Mouse (Mus musculus) hindlimb bud, embryonic 11.5 days (tissue): Measurements from ENCODE around the gene Gm21972.

Experiments used
- DNase-seq: peaks from one replicate; pipeline ENCODE4 v3.0.0-alpha.2; 2012; ENCODE audit warnings: low read depth, low spot score; ENCODE audit errors: extremely low spot score

The Gm21972 gene

GRCm38 (mm10) chr1:86133337-86133736 lies at the start of gene Gm21972:
Gm21972 (plus strand) TSS chr1:86133637.
- DNase-seq: no peak

DNA sequence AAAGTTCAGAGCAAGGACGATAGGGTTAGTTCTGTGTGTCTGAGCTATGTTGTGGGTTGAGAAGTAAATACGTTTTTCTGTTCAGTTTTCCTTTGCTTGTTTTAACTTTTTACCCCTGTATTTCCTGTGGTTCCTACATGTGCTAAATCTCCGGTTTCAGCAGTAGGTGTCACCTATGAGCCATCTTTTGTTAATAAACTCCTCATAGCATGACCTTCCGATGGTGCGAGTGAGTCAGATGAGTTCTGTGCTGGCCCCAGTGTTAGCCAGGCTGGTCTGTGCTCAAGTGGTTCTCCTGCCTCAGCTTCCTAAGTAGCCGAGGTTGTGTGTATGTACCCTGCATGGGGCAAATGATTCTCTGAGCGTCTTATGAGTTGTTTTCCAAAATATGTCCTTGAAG lies 39.0 kb upstream of the Gm21972 start:
- DNase-seq: no peak

DNA sequence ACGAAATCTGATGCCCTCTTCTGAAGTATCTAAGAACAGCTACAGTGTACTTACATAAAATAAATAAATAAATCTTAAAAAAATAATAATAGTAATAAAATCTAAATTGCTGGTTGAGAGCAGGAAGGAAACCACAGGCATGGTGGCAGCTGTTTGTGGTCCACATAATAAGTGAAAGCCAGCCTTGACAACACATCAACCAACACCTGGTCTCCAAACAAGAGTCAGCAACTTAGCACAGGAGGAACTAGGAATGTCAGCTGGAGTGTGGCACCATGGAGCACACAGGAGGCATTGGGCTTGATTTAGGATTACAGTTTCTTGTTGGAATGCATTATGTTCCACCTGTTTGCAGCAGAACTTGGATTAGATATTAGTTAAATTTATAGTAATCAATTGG lies 28.4 kb upstream of the Gm21972 start:
- DNase-seq: no peak

GRCm38 (mm10) chr1:86111779-86112178 lies 21.7 kb upstream of the Gm21972 start, which contains the start of gene Htr2b:
Htr2b (minus strand) TSS chr1:86111970.
- DNase-seq: no peak

DNA sequence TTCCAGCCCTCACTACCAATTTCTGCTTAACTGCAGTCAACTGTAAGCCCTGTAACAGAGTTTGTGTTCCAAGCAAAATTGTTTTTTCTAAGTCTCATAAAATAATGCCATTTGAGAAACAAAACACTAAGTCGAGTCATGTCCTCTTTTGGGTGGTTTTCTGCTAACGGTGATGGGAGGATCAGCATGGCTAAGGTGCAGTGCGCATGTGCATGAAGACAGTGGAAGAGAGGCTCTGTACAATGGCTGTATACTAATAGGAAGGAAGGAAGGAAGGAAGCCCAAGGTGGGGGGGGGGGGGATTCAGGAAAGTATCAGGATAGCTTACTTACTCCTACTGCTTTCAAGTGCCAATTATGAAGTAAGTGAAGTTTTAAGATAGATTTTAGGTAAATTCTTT lies 19.3 kb upstream of the Gm21972 start:
- DNase-seq: no peak

- DNase-seq: no peak
These were observed 13.9 kb upstream of the Gm21972 start for GRCm38 (mm10) chr1:86119549-86119948.

DNA sequence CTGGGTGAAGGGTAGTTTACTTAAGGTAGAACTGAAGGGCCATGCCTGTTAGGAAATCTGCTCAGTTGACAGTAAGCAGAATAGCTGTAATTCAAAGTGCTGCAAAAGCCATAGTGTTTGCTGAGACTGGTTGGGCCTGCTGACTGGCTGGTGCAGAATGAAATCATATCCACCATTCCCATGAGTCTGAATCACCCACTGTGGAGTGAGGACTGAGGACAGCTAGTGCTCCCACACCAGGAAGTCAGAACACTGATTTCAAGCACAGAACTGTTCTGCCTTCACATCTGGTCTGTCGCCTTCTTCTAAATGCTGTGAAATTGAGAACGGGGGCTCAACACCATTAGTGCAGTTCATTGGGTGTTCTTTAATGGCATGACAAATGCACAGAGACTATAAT lies 7.4 kb upstream of the Gm21972 start:
- DNase-seq: no peak

DNA sequence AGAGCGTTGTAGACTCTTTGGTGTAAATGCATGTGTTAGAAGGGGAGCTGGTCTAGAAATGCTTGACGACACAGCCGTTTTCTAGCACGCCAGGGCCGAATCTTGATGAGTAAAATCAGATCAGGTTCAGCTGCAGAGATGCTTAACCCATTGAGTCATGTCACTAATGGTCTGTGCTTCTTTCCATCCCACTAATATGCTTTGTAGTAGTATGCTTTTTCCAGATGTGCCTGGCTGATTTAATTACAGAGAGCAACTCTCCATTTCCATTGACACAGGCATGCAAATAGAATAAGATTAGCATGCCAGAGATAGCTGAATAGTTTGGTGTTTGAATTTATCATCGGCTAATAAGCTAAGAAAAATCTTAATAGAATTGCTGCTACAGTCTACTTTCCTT lies 1.9 kb downstream of the Gm21972 start:
- no peak for DNase-seq

- no peak for DNase-seq
These were observed 7.6 kb downstream of the Gm21972 start for GRCm38 (mm10) chr1:86141081-86141480.

GRCm38 (mm10) chr1:86143165-86143564 lies 9.7 kb downstream of the Gm21972 start:
- no peak for DNase-seq

DNA sequence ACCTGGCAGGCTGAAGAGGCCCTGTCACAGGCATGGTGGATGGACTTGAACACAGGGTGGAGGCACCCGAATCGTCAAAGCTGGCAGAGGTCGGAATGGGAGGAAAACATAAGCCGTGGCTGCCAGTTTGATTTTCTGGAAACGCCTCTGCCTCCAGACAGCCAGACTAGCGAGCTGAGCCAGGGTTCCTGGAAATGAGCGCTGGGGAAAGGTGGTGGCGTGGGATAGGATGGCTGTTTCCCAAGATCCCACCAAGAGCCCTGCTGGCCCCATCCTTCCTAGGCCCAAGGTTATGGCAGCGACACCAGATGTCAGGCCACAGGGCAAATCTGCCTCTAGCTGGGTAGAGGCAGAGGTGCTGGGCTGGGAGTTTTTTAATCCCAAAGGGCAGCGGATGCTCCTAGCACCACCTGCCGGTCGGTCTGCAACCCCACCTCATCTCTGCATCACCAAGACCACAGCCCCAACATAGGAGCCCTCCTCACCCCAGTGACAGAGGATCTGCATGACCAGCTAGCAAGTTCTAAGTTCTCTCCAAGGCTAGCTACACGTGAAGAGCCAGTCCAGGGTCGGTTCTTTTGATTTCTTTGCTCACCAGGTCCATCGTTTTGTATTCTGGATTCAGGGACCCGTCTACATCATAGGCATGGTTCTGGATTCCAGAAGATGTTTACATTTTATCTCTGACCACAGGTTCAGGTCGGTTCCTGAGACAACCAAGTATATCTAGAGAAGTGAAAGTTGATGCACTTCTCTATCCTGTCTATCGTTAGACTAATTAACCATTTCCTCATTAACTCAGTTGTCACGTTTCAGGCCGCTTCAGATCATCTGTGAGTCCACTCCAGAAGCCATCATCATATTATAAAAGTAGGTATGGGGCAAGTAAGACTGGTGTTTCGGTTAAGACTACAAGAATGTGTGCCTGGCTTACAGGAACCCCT lies 10.8 kb downstream of the Gm21972 start:
- DNase-seq: no peak

- no peak for DNase-seq
These were observed 12.9 kb downstream of the Gm21972 start for GRCm38 (mm10) chr1:86146293-86146692.

DNA sequence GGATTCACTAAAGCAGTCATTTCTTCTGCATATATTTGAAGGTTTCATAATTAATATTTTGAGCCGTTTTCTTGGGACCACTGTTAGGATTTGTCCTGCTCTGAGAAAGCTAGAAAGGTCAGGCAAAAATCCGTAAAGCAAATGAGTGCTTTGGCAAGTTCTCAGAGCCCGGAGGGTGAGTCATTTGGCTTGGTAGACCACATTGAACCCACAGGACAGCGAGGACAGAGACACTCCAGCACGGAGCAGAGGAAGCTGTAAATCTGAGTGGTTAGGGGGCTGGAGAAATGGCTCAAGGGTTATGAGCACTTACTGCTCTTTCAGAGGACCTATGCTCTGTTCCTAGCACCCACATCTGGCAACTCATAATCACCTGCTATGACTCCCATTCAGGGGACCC lies 14.1 kb downstream of the Gm21972 start:
- DNase-seq: no peak

GRCm38 (mm10) chr1:86148161-86148560 lies 14.7 kb downstream of the Gm21972 start:
- DNase-seq: no peak

DNA sequence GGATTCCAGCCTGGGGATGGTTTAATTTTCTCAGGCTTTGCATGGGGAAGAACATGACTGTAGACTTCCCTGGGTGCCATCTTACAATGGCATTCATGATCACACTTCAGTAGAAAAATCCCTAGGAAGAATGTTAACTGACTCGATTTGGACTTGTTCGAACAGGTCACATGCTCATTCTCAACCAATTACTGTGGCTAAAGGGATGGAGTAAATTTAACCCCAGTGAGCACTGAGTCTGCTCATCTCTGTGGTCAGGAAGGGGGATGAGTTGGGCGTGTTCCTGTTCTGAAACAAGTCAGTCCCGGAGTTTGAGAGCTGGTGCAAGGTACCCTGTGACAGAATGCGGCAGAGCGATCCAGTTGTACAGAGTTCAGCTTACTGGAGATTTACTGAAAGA lies 17.5 kb downstream of the Gm21972 start:
- DNase-seq: no peak

GRCm38 (mm10) chr1:86151376-86151775 lies 17.9 kb downstream of the Gm21972 start:
- no peak for DNase-seq

GRCm38 (mm10) chr1:86152618-86153017 lies 19.2 kb downstream of the Gm21972 start:
- no peak for DNase-seq

DNA sequence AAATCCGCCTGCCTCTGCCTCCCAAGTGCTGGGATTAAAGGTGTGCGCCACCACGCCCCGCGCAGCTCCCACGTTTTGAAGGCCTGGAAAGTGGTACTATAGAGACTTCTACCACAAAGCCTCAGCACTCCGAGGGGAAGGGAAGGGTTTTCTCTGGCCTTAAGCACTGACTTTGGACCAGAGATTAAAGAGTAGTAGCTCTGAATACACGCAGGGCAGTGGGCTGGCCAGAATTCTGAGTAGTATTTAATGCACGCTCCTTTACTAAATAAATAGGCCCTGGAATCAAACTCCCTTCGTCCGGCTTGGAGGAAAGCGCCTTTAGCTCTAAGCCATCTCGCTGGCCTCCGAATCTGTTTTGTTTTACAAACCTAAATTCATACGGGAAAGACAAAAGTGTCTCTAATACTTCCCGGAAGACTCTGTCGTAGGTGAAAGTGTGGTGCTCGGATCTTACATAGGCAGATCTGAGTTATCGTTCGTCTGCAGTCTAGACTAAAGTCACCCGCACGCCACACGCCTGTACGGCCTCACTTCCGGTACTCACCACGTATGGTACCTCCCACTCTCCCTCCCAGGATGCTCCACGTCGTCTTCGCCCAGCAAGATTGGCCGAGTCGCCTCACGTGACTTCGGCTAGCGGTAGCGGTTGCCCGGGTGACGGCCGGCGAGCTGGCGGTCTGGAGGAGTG lies 20.8 kb downstream of the Gm21972 start, which contains the start of gene Armc9:
Gene Armc9, plus strand, starts transcription at position 648 of the 691 bp plus-strand sequence.
- DNase-seq: peak; percentile 89

DNA sequence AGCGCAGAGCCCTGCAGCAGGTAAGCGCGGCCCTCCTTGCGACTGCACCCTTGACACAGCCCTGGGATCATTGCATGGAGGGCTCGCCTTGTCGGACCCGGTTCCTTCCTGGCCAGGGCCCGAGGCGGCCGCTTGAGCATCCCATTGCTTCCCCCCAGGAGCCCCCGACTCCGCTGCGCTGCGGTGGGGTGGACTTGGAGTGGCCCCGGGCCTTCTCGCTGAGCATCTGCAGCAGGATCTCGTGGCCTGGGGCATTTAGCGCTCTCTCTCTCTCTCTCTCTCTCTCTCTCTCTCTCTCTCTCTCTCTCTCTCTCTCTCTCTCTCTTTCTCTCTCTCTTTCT lies 21.4 kb downstream of the Gm21972 start:
- no peak for DNase-seq

DNA sequence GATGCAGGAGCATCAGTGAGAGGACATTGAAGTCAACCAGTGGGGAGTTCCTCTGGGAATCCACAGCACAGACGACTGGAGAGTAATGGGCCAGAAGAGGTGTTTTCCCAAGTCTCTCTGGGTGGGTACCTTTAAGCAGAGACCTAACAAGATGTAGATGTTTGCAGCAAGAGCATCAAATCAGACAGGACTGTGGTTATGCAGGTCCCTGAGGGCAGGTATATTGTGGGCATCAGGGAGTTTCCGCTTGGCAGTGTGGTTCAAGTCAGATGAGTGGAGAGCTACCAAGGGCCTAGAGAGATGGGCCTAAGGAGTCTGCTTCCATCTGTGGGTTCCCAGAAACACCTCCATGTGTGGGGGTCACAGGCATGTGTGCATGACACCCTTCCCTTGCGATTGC lies 22.6 kb downstream of the Gm21972 start:
- no peak for DNase-seq

DNA sequence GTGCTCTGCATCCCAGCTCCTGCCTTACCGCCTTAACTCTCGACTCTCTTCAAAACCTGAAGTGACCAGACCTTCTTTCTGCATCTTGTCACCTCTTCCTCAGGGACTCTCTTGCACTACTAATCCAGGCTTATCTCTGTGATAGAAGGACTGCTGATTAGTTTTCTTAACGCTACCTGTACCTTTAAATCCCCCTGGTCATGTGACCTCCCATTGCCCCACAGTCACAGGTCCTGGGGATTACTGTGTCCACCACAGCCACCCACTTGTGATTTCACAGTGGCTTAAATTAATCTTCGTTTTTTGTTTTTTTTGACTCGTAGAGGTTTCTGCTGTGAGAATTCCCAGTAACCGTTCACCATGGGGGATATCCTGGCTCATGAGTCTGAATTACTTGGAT lies 23.2 kb downstream of the Gm21972 start:
- no peak for DNase-seq

DNA sequence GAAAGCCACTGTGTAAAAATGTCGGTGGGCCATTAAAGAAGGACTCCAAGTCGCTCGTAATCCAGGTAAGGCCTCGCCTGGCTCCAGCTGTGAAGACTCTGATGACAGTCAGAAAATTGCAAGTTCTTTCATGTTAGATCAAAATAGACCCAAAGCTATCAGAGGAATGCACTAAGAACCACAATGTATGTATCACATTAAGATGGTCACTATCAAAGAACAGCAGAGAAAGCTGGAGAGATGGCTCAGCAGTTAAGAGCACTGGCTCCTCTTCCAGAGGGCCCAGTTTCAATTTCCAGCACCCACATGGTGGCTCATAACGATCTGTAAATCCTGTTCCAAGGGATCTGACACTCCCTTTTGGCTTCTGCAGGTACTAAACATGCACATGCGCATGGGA lies 26.6 kb downstream of the Gm21972 start:
- DNase-seq: no peak
